Mouse (Mus musculus): ENCODE results near the gene C1qa. TPM values are rescaled to one million over a fixed set of nuclear protein-coding genes. Genes with fewer than 3 reads are reported as not detected.
A peak's percentile ranks its signal among the peaks of the same experiment; 100 is the strongest.

Gene C1qa
- total RNA-seq (2021): 10 to 100 TPM; 57.5 to 79.1 TPM
- polyA plus RNA-seq (2012; rRNA removed): 94.7 and 109 TPM in 2 replicates
- long read RNA-seq, transcript C1qa-201 (3 exons, 1,040 nt): major isoform, 62 of 71 reads
- long read RNA-seq, partial matches to known transcripts: 4 of 71 reads
- long read RNA-seq, other reads (novel, unspliced or antisense): 5 of 71 reads

GRCm38 (mm10) chr4:136898637-136899036, at the start of gene C1qa:
Gene C1qa (minus strand): TSS chr4:136898803.
- DNase-seq: peak; percentile 20

GRCm38 (mm10) chr4:136945397-136945796, 46.8 kb upstream of the C1qa start:
- no peak for DNase-seq

GRCm38 (mm10) chr4:136944558-136945350, 46.2 kb upstream of the C1qa start:
- peak; percentile 19 for DNase-seq

DNA sequence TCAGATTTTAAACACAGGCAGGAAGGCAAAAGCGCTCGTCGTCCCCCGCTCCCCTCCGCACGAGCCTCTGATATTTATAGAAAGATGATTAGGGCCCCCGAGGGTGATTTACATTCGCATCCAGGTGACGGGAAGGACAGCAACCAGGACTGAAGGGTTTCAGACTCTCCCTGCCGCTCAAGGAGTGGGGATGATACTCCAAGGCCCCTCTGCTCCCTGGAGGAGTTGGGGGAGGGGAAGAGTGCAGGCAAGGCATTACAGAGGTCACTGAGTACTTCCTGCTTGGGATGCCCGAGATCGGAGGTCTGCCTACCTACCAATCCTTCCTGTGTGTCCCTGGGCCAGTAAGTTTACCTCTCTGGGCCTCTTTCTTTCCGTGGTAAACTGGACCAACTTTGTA, 44.6 kb upstream of the C1qa start:
- DNase-seq: no peak

GRCm38 (mm10) chr4:136942761-136943160, 44.2 kb upstream of the C1qa start:
- no peak for DNase-seq

- DNase-seq: no peak
These were observed 39.3 kb upstream of the C1qa start for GRCm38 (mm10) chr4:136937935-136938334.

GRCm38 (mm10) chr4:136937344-136937743, 38.7 kb upstream of the C1qa start:
- no peak for DNase-seq

DNA sequence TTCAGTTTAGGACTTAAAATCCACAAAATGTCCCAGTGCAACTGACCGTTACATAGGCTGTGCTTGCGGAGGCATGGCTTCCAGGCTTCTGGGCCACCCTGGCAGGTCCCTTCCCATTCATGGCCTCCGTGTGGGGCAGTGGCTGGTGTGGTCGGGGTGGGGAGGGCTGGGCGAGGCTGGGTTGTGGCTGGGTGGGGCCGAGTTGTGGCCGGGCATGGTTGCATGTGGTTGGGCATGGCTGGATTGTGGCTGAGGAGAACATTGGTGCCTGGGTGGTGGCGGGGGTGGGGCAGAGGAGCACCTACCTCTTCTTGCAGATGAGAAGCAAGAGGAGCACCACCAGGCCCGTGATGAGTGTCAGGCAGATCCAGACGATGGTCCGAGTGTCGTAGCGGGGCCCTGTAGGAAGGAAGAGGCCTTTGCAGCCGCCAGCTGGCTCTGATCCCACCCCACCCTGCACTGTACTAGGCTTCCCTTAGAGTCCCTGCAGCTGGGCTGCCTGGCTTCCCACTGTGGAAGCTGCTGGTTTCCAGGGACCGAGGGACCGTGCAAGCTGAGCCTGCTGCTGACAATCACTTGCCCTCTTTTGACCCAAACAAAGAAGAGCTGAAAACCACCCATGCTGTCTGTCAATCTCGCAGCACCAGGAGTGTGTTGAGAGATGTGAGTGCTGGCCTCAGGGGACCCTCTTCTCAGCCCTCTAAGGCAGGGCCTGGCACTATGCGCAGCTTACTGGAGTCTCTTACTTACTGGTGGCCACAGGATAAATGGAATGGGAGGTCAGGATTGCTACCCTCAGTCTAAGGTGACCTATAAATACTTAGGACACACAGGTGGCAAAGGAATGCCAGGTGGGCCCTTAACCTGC, 36.4 kb upstream of the C1qa start:
- DNase-seq: no peak

GRCm38 (mm10) chr4:136930474-136930873, 31.9 kb upstream of the C1qa start:
- no peak for DNase-seq

DNA sequence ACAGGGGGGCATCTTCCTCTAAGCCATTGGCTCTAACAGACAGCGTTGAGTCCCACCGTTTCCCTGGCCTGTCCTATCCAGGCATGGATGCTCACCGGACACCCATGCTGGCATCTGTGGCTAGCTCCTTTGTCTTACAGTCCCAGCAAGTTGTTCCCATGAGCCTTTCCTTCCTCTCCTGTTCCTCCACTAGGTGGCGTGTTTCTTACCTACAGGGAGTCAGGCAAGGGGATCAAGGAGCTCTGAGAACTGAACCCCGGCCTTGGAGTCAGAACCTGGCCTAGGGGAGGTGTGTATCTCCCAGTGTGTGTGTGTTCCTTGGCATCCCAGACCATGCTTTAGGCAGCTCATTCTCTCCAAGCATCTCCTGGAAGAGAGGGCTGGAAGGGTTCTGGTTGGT, 30.3 kb upstream of the C1qa start:
- DNase-seq: peak; percentile 33

DNA sequence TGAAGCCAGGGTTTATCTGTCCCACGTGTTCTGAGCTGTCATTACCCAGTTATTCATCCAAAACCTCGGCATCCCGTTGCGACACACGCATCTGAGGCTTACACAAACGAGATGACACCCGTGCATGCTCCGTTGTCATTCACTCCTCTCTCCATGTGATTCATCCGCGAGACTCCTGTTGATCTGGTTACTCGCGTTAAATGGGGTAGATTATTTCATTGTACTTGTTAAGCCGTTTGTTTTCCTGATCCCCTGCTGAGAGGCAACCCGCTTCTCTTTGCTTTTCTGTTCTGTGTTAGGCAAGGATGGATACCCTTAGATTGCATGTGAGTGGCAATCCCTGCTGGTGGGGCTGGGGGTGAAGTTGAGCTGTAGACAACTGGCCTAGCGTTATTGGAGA, 27.2 kb upstream of the C1qa start:
- peak; percentile 30 for DNase-seq

DNA sequence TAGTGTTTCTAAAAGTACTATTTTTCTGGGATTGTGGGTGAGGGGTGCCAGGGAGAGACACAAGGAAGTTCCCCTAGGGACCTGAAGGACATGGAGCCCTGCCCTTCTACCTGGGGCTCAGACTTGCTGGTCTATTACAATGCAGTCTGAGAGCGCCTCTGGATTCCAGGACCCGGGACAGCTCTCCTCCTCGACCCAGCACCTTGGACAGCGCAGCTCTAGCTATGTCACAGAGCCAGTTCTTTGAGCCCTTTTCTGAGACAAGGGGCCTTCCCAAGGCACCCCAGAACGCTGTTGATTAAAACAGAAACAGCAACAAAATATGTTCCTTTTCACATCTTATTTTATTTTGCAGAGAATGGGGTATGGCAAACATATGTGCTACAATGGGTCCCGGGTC, 25.9 kb upstream of the C1qa start:
- peak; percentile 73 for DNase-seq

DNA sequence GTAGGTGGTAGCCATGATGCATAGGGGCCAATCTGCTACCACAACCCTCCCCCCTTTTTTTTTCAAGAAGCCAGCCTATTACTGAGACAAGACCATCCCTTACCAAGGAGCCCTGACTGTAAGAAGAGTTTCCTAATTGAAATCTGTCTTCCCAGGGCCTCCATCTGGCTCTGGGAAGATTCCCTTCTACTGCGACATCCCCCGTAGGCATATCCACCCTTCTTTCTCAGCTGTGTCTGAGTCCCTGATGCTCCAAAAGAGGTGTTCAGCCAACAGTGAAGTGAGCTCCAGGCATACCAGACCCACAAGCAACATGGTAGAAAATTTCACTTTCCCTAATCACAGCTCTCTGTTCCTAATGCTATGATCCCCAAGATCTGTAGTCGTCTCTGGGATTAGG, 20.9 kb upstream of the C1qa start:
- no peak for DNase-seq

DNA sequence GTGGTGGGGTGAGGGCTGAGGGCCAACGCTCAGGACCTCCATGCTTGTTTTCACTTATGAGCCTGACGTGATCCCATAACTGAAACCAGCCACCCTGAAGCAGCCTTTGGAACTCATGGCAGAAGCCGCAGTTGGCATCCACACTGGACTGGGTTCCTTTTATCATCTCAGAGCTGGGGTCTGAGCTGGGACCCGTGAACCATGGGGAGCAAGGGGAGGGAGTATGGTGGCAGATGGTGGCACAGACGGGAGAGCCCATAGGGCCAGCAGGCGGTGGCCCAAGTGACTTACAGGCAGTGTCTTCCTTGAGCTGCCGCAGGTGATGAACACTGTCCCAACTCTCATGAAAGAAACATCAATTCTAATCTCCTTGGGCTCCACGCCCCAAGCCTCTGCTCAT, 20.2 kb upstream of the C1qa start:
- DNase-seq: no peak

- no peak for DNase-seq
These were observed 18.5 kb upstream of the C1qa start for GRCm38 (mm10) chr4:136917165-136917524.

DNA sequence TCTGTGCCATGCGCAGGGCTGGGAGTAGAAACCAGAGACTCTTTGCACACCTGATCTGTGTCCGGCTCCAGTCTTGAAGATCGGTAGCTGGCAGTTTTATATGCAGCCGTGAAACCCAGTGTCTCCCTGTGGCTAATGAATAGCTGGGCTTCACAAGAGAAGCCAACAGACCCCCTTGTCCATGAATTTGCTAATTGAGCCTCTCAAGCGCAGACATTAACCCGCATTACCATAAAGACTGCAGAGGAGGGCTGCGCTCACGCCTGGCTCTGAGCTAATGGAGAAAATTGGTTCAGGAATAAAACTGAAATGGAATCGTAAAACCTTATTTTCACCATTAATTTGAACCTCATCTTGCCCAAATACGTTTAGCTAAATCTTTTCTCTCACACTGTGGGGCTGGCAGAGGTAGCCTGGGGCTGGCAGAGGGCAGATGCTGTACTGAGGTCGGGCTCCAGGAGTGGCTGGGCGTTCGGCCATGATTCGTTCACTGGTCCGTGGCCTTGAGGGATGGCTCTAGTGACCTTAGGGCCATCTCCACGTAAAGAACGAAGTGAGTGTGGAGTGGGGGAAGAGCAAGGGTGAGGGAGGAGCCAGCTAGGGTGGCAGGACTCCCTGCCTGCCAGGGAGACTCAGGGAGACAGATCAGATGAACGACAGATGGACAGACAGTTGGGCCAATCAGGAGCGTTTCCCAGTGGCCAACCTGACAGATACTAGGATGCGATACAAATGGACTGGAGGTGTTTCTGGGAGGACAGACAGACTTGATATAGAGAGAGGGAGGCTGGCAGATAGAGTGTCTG, 18.0 kb upstream of the C1qa start:
- DNase-seq: no peak

- DNase-seq: no peak
These were observed 14.2 kb upstream of the C1qa start for GRCm38 (mm10) chr4:136912841-136913240.

GRCm38 (mm10) chr4:136911804-136912203, 13.2 kb upstream of the C1qa start:
- DNase-seq: no peak

DNA sequence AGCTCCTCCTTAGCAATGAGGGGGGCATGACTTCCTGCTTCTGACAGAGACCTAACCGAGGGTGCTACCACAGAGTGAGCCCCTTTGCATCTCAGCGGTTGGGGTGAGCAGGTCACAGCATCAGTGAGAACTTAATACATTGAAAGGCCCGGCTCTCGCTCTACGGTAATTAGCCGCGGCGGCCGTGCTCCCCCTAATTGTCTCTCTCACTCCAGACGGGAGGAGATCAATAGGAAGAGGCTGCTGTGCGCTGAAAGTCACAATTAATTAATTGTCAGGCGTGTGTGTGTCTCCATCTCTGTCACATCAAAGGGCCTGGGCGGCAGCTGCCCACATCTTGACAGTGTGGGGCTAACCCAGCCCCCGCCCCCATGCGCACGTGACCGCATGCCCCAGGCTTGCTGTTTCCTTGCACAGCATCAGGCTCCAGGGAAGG, 12.6 kb upstream of the C1qa start:
- DNase-seq: no peak

DNA sequence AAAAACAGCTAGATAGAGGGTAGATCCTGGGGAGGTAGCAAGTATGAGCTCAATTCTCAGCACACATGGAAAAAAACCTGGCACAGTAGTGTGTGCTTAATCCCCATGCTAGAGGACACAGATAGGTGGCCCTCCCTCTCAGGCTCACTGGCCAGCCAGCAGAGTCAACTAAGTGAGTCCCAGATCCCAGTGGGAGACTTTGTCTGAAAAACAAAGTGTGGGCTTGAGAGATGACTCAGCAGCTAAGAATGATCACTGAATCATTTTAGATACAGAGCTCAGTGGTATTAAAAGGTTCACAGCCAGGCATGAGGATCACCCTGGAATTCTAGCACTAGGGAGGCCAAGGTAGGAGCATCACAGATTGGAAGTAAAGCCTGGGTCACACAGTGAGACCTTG, 9.2 kb upstream of the C1qa start:
- DNase-seq: no peak

DNA sequence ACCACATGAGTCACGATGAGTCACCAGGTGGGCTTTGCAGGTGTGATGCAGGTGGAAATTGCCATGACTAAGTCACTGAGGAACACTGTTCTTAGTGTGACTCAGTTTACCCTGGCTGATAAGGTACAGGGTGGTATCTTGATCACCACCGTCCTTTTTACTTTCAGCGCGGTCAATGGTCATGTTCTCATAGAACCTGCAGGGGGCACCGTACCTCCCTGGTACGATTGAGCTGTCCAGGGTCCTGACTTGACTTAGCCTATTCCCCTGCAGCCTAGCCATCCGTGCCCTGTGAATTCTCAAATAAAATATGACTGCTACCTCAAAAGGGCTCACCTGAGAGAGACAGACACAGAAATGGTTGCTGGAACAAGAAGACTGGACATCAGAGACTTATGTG, 8.4 kb upstream of the C1qa start:
- peak; percentile 21 for DNase-seq
